Mouse (Mus musculus): Measurements from ENCODE around the gene Spryd4. TPM values are rescaled to one million over a fixed set of nuclear protein-coding genes. Genes with fewer than 3 reads are reported as not detected.

The Spryd4 gene
- polyA plus RNA-seq, 1 experiment: 9.4 TPM

DNA sequence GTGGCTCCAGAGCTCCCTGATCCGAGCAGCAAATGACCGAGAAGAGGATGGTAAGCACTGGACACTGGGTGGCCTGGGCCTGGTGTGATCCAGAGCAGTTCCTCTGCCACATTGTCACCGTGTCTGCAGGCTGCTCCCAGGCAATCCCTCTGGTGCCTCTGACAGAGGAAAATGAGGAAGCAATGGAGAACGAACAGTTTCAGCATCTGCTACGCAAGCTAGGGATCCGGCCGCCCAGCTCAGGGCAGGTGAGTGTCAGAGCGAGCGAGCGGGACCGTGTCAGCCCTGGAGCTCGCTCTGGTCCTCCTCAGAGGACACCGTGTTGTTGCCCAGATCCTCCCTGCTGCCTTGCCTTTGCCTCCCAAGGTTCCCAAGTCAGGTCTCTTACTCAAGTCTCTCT, 39.0 kb upstream of the Spryd4 start:
- no peak for TF ChIP-seq CTCF (IDR thresholded peaks at IDR 0.05; ENCODE audit: extremely low read depth, insufficient read length, insufficient replicate concordance, low read depth, low read length)
- peaks cover 15% of the 10 kb centered on the region for H3K36me3 ChIP-seq (ENCODE audit: control insufficient read depth, insufficient read depth, low read length)
- 94% methylated on average over 13 of the region's 13 CpGs for WGBS
- no peaks in the 10 kb centered on the region for H3K4me1 ChIP-seq (ENCODE audit: control insufficient read depth, insufficient read depth, insufficient read length, low read length)
- no peaks in the 10 kb centered on the region for H3K27me3 ChIP-seq (ENCODE audit: control insufficient read depth, insufficient read depth, low read length)
- no peak overlapping the region for H3K4me3 ChIP-seq (ENCODE audit: low read depth, low read length)
- no peak overlapping the region for H3K27ac ChIP-seq (ENCODE audit: insufficient read depth, low read depth, low read length)

DNA sequence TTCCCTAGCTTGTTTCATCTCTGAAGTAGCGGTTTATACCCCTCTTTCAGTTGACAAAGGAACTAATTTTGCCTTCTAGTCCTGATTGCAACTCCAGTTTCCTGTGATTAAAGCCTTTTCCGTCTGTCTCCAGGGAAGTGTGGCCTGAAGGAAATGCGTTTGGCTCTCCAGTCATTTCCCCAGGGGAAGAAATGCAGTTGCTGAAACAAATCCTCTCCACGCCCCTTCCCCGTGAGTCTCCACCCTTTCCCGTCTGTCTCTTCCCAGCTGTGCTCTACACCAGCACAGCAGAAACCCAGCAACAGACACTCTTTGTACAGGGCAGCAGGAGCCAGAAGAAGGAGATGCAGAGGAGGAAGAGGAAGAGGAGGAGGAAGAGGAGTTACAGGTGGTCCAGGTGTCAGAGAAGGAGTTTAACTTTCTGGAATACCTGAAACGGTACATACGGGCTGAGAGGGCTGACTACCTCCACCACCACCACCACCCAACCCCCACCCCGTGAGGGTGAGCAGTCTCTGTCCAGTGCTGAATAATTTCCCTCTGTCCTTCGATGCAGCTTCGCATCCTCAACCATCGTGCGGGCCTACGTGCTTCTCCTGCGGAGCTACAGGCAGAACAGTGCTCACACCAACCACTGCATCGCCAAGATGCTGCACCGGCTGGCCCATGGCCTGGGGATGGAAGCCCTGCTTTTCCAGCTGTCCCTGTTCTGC, 35.6 kb upstream of the Spryd4 start:
- 82% methylated on average over 17 of the region's 17 CpGs for WGBS
- Histone ChIP-seq H3K4me3 (ENCODE audit: low read depth, low read length) (peak overlapping the region; percentile 36), H3K27ac (ENCODE audit: insufficient read depth, low read depth, low read length) (peak overlapping the region; percentile 44; the same call in 1 of the 2 replicates), H3K27me3 (ENCODE audit: control insufficient read depth, insufficient read depth, low read length) (no peaks in the 10 kb centered on the region), H3K4me1 (ENCODE audit: control insufficient read depth, insufficient read depth, insufficient read length, low read length) (no peaks in the 10 kb centered on the region), H3K36me3 (ENCODE audit: control insufficient read depth, insufficient read depth, low read length) (peaks cover 13% of the 10 kb centered on the region)
- no peak for TF ChIP-seq POLR2A (IDR thresholded peaks at IDR 0.05; ENCODE audit: low read depth, low read length)
- no peak for TF ChIP-seq CTCF (IDR thresholded peaks at IDR 0.05; ENCODE audit: extremely low read depth, insufficient read length, insufficient replicate concordance, low read depth, low read length)

DNA sequence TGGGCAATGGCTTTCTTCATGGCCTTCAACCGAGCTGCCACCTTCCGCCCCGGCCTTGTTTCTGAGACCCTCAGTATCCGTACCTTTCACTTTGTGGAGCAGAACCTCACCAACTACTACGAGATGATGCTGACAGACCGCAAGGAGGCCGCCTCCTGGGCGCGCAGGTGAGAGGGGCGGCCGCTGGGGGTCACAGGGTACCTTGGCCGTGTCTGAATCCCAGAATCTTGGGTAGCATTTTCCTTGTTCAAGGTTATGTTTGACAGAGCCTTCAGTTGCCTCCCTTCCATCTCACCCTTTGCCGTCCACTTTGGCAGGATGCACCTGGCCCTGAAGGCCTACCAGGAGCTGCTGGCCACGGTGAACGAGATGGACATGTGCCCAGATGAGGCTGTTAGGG, 32.5 kb upstream of the Spryd4 start:
- TF ChIP-seq CTCF (IDR thresholded peaks at IDR 0.05; ENCODE audit: extremely low read depth, insufficient read length, insufficient replicate concordance, low read depth, low read length) (no peak), POLR2A (IDR thresholded peaks at IDR 0.05; ENCODE audit: low read depth, low read length) (no peak)
- Histone ChIP-seq H3K4me1 (ENCODE audit: control insufficient read depth, insufficient read depth, insufficient read length, low read length) (no peaks in the 10 kb centered on the region), H3K27me3 (ENCODE audit: control insufficient read depth, insufficient read depth, low read length) (no peaks in the 10 kb centered on the region), H3K4me3 (ENCODE audit: low read depth, low read length) (no peak overlapping the region), H3K27ac (ENCODE audit: insufficient read depth, low read depth, low read length) (no peak overlapping the region), H3K36me3 (ENCODE audit: control insufficient read depth, insufficient read depth, low read length) (no peaks in the 10 kb centered on the region; the same call in 1 of the 2 replicates)
- 92% methylated on average over 15 of the region's 15 CpGs for WGBS

DNA sequence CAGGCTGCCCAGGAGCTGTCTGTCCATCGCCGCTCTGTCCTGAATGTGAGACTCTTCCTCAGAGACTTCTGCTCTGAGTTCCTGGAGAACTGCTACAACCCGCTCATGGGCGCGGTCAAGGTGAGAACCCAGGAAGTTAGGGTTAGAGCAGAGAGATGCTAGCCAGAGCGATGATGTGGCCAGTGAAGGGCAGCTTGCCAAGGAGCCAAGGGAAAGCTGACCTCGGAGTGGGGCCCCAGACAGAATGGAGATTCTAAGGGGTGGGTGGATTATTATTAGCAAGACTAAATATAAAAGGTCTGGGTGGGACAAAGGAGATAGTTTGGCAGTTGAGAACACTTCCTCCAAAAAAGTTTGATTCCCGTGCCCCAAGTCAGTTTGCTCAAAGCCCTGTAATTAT, 31.6 kb upstream of the Spryd4 start:
- no peaks in the 10 kb centered on the region for H3K4me1 ChIP-seq (ENCODE audit: control insufficient read depth, insufficient read depth, insufficient read length, low read length)
- no peaks in the 10 kb centered on the region; the same call in 1 of the 2 replicates for H3K36me3 ChIP-seq (ENCODE audit: control insufficient read depth, insufficient read depth, low read length)
- H3K4me3 ChIP-seq (ENCODE audit: low read depth, low read length): no peak overlapping the region
- WGBS: 86% methylated on average over 8 of the region's 8 CpGs
- no peaks in the 10 kb centered on the region for H3K27me3 ChIP-seq (ENCODE audit: control insufficient read depth, insufficient read depth, low read length)
- H3K27ac ChIP-seq (ENCODE audit: insufficient read depth, low read depth, low read length): no peak overlapping the region
- TF ChIP-seq CTCF (IDR thresholded peaks at IDR 0.05; ENCODE audit: extremely low read depth, insufficient read length, insufficient replicate concordance, low read depth, low read length): no peak

DNA sequence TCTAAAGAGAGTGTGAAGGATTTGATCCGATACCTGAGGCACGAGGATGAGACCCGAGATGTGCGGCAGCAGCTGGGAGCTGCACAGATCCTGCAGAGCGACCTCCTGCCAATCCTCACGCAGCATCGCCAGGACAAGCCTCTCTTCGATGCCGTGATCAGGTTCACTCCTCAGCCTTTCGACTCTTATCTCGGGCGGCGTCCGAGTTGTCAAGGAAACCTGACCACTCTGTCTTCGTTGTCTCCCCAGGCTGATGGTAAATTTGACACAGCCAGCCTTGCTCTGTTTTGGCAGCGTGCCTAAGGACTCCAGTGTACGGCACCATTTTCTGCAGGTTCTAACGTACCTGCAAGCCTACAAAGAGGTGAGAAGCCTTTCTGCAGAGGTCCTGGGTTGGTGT, 28.5 kb upstream of the Spryd4 start:
- TF ChIP-seq POLR2A (IDR thresholded peaks at IDR 0.05; ENCODE audit: low read depth, low read length) (no peak), CTCF (IDR thresholded peaks at IDR 0.05; ENCODE audit: extremely low read depth, insufficient read length, insufficient replicate concordance, low read depth, low read length) (no peak)
- Histone ChIP-seq H3K4me3 (ENCODE audit: low read depth, low read length) (no peak overlapping the region), H3K36me3 (ENCODE audit: control insufficient read depth, insufficient read depth, low read length) (no peaks in the 10 kb centered on the region; the same call in 1 of the 2 replicates), H3K27ac (ENCODE audit: insufficient read depth, low read depth, low read length) (no peak overlapping the region), H3K27me3 (ENCODE audit: control insufficient read depth, insufficient read depth, low read length) (no peaks in the 10 kb centered on the region), H3K4me1 (ENCODE audit: control insufficient read depth, insufficient read depth, insufficient read length, low read length) (no peaks in the 10 kb centered on the region)
- 84% methylated on average over 18 of the region's 18 CpGs for WGBS

DNA sequence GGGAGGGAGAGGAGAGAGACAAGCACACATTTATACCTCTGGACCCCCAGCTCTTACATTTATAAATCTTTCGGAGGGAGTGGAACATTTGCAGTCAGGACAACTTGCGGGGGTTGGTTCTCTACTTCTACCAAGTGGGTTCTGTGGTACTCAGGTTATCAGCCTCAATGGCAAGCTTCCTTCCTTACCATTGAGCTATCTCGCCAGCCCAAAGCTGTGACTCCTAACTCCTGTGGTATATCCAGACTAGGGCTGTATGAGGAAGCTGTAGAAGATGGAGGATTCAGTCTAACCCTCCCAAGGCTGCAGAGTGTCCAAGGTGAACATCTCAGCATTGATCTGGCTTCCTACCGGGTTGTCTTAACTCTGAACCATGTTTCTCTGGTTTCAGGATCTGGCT, 27.5 kb upstream of the Spryd4 start:
- no peak overlapping the region for H3K27ac ChIP-seq (ENCODE audit: insufficient read depth, low read depth, low read length)
- no peaks in the 10 kb centered on the region for H3K27me3 ChIP-seq (ENCODE audit: control insufficient read depth, insufficient read depth, low read length)
- 94% methylated on average over 4 of the region's 4 CpGs for WGBS
- no peaks in the 10 kb centered on the region; the same call in 1 of the 2 replicates for H3K36me3 ChIP-seq (ENCODE audit: control insufficient read depth, insufficient read depth, low read length)
- no peaks in the 10 kb centered on the region for H3K4me1 ChIP-seq (ENCODE audit: control insufficient read depth, insufficient read depth, insufficient read length, low read length)
- no peak for TF ChIP-seq CTCF (IDR thresholded peaks at IDR 0.05; ENCODE audit: extremely low read depth, insufficient read length, insufficient replicate concordance, low read depth, low read length)
- TF ChIP-seq POLR2A (IDR thresholded peaks at IDR 0.05; ENCODE audit: low read depth, low read length): no peak
- no peak overlapping the region for H3K4me3 ChIP-seq (ENCODE audit: low read depth, low read length)

DNA sequence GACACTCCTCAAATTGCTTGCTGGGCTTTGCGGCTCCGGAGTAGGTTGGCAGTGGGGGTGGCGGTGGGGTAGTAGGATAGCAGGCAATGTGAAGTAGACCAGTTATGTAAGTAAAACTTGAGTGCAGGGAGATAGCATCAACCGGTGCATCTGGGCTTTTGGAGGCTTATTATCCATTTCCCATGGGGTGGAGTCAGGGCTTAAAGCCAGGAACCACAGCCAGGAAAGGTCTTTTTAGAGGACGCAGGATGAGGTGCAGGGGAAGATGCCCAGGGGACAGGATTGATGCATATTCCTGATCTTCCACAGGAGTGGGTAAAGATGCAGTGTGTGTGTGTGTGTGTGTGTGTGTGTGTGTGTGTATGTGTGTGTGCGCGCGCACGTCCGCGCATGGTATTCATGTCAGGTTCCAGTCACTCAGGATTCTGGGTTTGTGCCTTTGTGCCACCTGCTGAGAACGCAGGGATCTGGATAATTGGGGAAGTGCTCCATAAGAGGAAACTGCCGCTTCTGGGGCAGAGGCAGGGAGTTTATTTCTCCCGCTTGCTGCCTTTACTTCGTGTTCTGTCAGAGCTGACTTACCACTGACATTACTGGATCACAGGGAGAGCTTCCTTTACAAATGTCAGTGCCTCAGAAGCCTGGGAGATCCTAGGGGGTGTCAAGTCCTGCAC, 26.3 kb upstream of the Spryd4 start:
- H3K4me3 ChIP-seq (ENCODE audit: low read depth, low read length): no peak overlapping the region
- H3K4me1 ChIP-seq (ENCODE audit: control insufficient read depth, insufficient read depth, insufficient read length, low read length): no peaks in the 10 kb centered on the region
- no peaks in the 10 kb centered on the region for H3K36me3 ChIP-seq (ENCODE audit: control insufficient read depth, insufficient read depth, low read length)
- WGBS: 72% methylated on average over 15 of the region's 15 CpGs
- H3K27me3 ChIP-seq (ENCODE audit: control insufficient read depth, insufficient read depth, low read length): no peaks in the 10 kb centered on the region
- no peak for TF ChIP-seq CTCF (IDR thresholded peaks at IDR 0.05; ENCODE audit: extremely low read depth, insufficient read length, insufficient replicate concordance, low read depth, low read length)
- TF ChIP-seq POLR2A (IDR thresholded peaks at IDR 0.05; ENCODE audit: low read depth, low read length): no peak
- no peak overlapping the region for H3K27ac ChIP-seq (ENCODE audit: insufficient read depth, low read depth, low read length)
